Mouse (Mus musculus): Measurements from ENCODE around the gene Iqsec2. TPM values are rescaled to one million over a fixed set of nuclear protein-coding genes. Genes with fewer than 3 reads are reported as not detected.

Gene Iqsec2
- polyA plus RNA-seq, 1 experiment from 2014 or later = 3.7 TPM

GRCm38 (mm10) chrX:152214703-152215102 is 70.6 kb downstream of the Iqsec2 start:
- H3K4me1 ChIP-seq (ENCODE audit: insufficient read depth) = no peaks in the 10 kb centered on the region
- no peaks in the 10 kb centered on the region for H3K9me3 ChIP-seq (ENCODE audit: low read length)
- TF ChIP-seq EP300 (IDR thresholded peaks at IDR 0.05; ENCODE audit: low read depth) (no peak), CTCF (IDR thresholded peaks at IDR 0.05; ENCODE audit: low read depth) (no peak)
- no peaks in the 10 kb centered on the region for H3K36me3 ChIP-seq (replicated peaks; ENCODE audit: insufficient read depth, low read length)
- H3K27me3 ChIP-seq (ENCODE audit: insufficient read depth, low read length) = 0 out of 2 replicates have a peak, but pooled peaks cover 3% of the 10 kb centered on the region
- ATAC-seq (no peak), DNase-seq (no peak)
- H3K27ac ChIP-seq (ENCODE audit: low read depth) = no peak overlapping the region
- H3K4me2 ChIP-seq (ENCODE audit: low read depth, low read length) = no peak overlapping the region
- no peak overlapping the region for H3K4me3 ChIP-seq (ENCODE audit: low read depth, low read length)
- no peak overlapping the region for H3K9ac ChIP-seq (replicated peaks)
- 59% methylated on average over 1 of the region's 1 CpGs for WGBS (ENCODE audit: insufficient replicate concordance)

- ATAC-seq = no peak
- no peaks in the 10 kb centered on the region for H3K36me3 ChIP-seq (replicated peaks; ENCODE audit: insufficient read depth, low read length)
- no peak overlapping the region for H3K27ac ChIP-seq (ENCODE audit: low read depth)
- WGBS (ENCODE audit: insufficient replicate concordance) = 78% methylated on average over 2 of the region's 2 CpGs
- H3K4me1 ChIP-seq (ENCODE audit: insufficient read depth) = no peaks in the 10 kb centered on the region
- TF ChIP-seq CTCF (IDR thresholded peaks at IDR 0.05; ENCODE audit: low read depth) = no peak
- no peak for TF ChIP-seq EP300 (IDR thresholded peaks at IDR 0.05; ENCODE audit: low read depth)
- no peak overlapping the region for H3K9ac ChIP-seq (replicated peaks)
- peaks cover 4% of the 10 kb centered on the region; the same call in 1 of the 2 replicates for H3K27me3 ChIP-seq (ENCODE audit: insufficient read depth, low read length)
- DNase-seq = no peak
- no peak overlapping the region for H3K4me3 ChIP-seq (ENCODE audit: low read depth, low read length)
- H3K9me3 ChIP-seq (ENCODE audit: low read length) = no peaks in the 10 kb centered on the region
- no peak overlapping the region for H3K4me2 ChIP-seq (ENCODE audit: low read depth, low read length)
These were observed 74.5 kb downstream of the Iqsec2 start for GRCm38 (mm10) chrX:152218529-152218928.

- H3K27ac ChIP-seq (ENCODE audit: low read depth) = no peak overlapping the region
- no peaks in the 10 kb centered on the region for H3K36me3 ChIP-seq (replicated peaks; ENCODE audit: insufficient read depth, low read length)
- 89% methylated on average over 4 of the region's 4 CpGs for WGBS (ENCODE audit: insufficient replicate concordance)
- H3K9me3 ChIP-seq (ENCODE audit: low read length) = no peaks in the 10 kb centered on the region
- no peak overlapping the region for H3K4me2 ChIP-seq (ENCODE audit: low read depth, low read length)
- no peak overlapping the region for H3K4me3 ChIP-seq (ENCODE audit: low read depth, low read length)
- ATAC-seq (no peak), DNase-seq (no peak)
- TF ChIP-seq CTCF (IDR thresholded peaks at IDR 0.05; ENCODE audit: low read depth) = no peak
- no peak for TF ChIP-seq EP300 (IDR thresholded peaks at IDR 0.05; ENCODE audit: low read depth)
- H3K9ac ChIP-seq (replicated peaks) = no peak overlapping the region
- H3K4me1 ChIP-seq (ENCODE audit: insufficient read depth) = no peaks in the 10 kb centered on the region
- H3K27me3 ChIP-seq (ENCODE audit: insufficient read depth, low read length) = peaks cover 4% of the 10 kb centered on the region; the same call in 1 of the 2 replicates
These were observed 77.7 kb downstream of the Iqsec2 start for GRCm38 (mm10) chrX:152221721-152222120.

- TF ChIP-seq EP300 (IDR thresholded peaks at IDR 0.05; ENCODE audit: low read depth) (no peak), CTCF (IDR thresholded peaks at IDR 0.05; ENCODE audit: low read depth) (no peak)
- ATAC-seq (no peak), DNase-seq (no peak)
- no peak overlapping the region for H3K9ac ChIP-seq (replicated peaks)
- no peak overlapping the region for H3K4me2 ChIP-seq (ENCODE audit: low read depth, low read length)
- H3K9me3 ChIP-seq (ENCODE audit: low read length) = no peaks in the 10 kb centered on the region
- WGBS (ENCODE audit: insufficient replicate concordance) = 75% methylated on average over 9 of the region's 9 CpGs
- H3K27me3 ChIP-seq (ENCODE audit: insufficient read depth, low read length) = peaks cover 4% of the 10 kb centered on the region; the same call in 1 of the 2 replicates
- no peaks in the 10 kb centered on the region for H3K36me3 ChIP-seq (replicated peaks; ENCODE audit: insufficient read depth, low read length)
- H3K4me1 ChIP-seq (ENCODE audit: insufficient read depth) = no peaks in the 10 kb centered on the region
- H3K4me3 ChIP-seq (ENCODE audit: low read depth, low read length) = no peak overlapping the region
- no peak overlapping the region for H3K27ac ChIP-seq (ENCODE audit: low read depth)
These were observed 78.2 kb downstream of the Iqsec2 start for GRCm38 (mm10) chrX:152222226-152222625.

GRCm38 (mm10) chrX:152223313-152223712 is 79.2 kb downstream of the Iqsec2 start:
- DNase-seq (no peak), ATAC-seq (no peak; the same call in 1 of the 2 replicates)
- Histone ChIP-seq H3K9me3 (ENCODE audit: low read length) (no peaks in the 10 kb centered on the region), H3K4me1 (ENCODE audit: insufficient read depth) (no peaks in the 10 kb centered on the region), H3K27ac (ENCODE audit: low read depth) (no peak overlapping the region), H3K36me3 (replicated peaks; ENCODE audit: insufficient read depth, low read length) (no peaks in the 10 kb centered on the region), H3K4me2 (ENCODE audit: low read depth, low read length) (no peak overlapping the region), H3K4me3 (ENCODE audit: low read depth, low read length) (no peak overlapping the region), H3K9ac (replicated peaks) (no peak overlapping the region), H3K27me3 (ENCODE audit: insufficient read depth, low read length) (peaks cover 4% of the 10 kb centered on the region; the same call in 1 of the 2 replicates)
- WGBS (ENCODE audit: insufficient replicate concordance) = 73% methylated on average over 6 of the region's 6 CpGs
- TF ChIP-seq EP300 (IDR thresholded peaks at IDR 0.05; ENCODE audit: low read depth) (no peak), CTCF (IDR thresholded peaks at IDR 0.05; ENCODE audit: low read depth) (0 out of 2 replicates have a peak, but pooled peaks have one; percentile 9)

- no peak overlapping the region for H3K4me2 ChIP-seq (ENCODE audit: low read depth, low read length)
- 55% methylated on average over 5 of the region's 5 CpGs for WGBS (ENCODE audit: insufficient replicate concordance)
- no peak for TF ChIP-seq CTCF (IDR thresholded peaks at IDR 0.05; ENCODE audit: low read depth)
- TF ChIP-seq EP300 (IDR thresholded peaks at IDR 0.05; ENCODE audit: low read depth) = no peak
- peaks cover 4% of the 10 kb centered on the region; the same call in 1 of the 2 replicates for H3K27me3 ChIP-seq (ENCODE audit: insufficient read depth, low read length)
- no peak overlapping the region for H3K27ac ChIP-seq (ENCODE audit: low read depth)
- no peaks in the 10 kb centered on the region for H3K36me3 ChIP-seq (replicated peaks; ENCODE audit: insufficient read depth, low read length)
- peak; percentile 35; the same call in 1 of the 2 replicates for ATAC-seq
- no peak overlapping the region; the same call in 1 of the 2 replicates for H3K9ac ChIP-seq (replicated peaks)
- no peaks in the 10 kb centered on the region for H3K9me3 ChIP-seq (ENCODE audit: low read length)
- no peak for DNase-seq
- H3K4me1 ChIP-seq (ENCODE audit: insufficient read depth) = no peaks in the 10 kb centered on the region
- H3K4me3 ChIP-seq (ENCODE audit: low read depth, low read length) = no peak overlapping the region
These were observed 80.2 kb downstream of the Iqsec2 start for GRCm38 (mm10) chrX:152224280-152224679.

Measured in liver, postnatal 0 days (tissue).